Mouse (Mus musculus): ENCODE results near the gene Osgep. TPM values are rescaled to one million over a fixed set of nuclear protein-coding genes. Genes with fewer than 3 reads are reported as not detected.

The Osgep gene
- polyA plus RNA-seq, 1 experiment from 2014 or later, result 111 TPM

DNA sequence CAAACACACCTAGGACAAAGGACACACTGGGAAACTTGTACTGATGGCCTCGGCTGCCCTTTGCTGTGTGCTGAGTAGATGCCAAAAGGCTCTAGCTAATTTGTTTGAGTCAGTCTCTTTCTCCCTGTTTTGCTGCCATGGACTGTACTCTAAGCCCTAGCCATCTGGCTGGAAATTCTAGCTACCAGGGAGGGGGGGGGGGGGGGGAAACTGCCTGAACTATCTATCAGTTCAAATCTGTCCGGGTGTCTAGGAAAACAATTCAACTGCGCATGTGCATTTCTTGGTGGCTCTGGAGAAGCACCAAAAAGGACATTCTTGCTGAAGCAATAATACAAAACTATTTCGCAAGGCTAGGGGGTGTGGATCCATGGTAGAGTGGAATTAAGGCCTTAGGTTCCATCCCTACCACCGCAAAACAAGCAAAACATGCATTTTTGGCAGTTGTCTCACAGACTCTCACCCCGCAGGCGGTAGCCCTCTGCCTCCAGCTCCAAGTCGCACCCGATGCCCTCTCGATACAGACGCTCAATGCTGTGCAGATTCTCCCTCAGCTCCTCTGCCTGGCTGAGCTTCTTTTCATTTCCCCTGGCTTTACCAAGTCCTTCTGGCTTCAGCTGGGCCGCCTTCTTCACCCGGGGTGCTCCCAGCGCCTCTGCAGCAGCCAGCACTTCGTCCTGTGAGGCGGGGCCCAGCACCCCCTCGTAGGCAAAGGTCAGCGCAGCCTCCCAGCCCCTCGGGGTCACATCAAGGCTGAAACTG lies 28.5 kb downstream of the Osgep start:
- Histone ChIP-seq H3K4me3 (ENCODE audit: low read length) (peak overlapping the region; percentile 55), H3K4me1 (ENCODE audit: control insufficient read depth, insufficient read depth, low read depth, low read length) (peaks cover 6% of the 10 kb centered on the region; the same call in 1 of the 2 replicates), H3K9ac (ENCODE audit: low read depth, low read length) (peak overlapping the region; percentile 76), H3K27ac (ENCODE audit: low read depth, low read length) (peak overlapping the region; percentile 26), H3K9me3 (ENCODE audit: control insufficient read depth, low read length) (no peaks in the 10 kb centered on the region), H3K36me3 (ENCODE audit: control insufficient read depth, insufficient read depth, low read length) (no peaks in the 10 kb centered on the region), H3K27me3 (replicated peaks; ENCODE audit: control insufficient read depth, insufficient read depth, low read length) (no peaks in the 10 kb centered on the region), H3K4me2 (ENCODE audit: low read length) (peak overlapping the region; percentile 95)
- WGBS, result 14% methylated on average over 19 of the region's 19 CpGs
- ATAC-seq, result peak; percentile 70

DNA sequence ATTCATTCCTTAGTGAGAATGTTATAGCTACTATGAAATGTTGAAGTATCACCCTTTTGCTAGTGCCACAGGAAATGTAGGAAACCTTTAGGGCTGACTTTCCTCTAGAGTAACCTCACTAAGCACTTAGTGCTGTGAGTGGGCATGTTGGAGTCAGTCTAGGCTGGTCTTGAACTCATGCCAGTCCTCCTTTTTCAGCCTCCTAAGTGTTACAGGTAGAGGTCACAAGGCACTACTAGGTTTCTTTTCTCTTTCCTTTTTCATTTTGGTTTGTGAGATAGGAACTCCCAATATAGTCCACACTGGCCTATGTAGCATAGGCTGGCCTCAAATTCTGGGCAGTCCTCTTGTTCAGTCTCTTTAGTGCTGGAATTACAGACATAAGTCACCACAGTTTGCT lies 29.3 kb downstream of the Osgep start:
- H3K9me3 ChIP-seq (ENCODE audit: control insufficient read depth, low read length), result no peaks in the 10 kb centered on the region
- H3K36me3 ChIP-seq (ENCODE audit: control insufficient read depth, insufficient read depth, low read length), result no peaks in the 10 kb centered on the region
- no peak overlapping the region for H3K9ac ChIP-seq (ENCODE audit: low read depth, low read length)
- H3K4me3 ChIP-seq (ENCODE audit: low read length), result no peak overlapping the region
- ATAC-seq, result no peak
- H3K27me3 ChIP-seq (replicated peaks; ENCODE audit: control insufficient read depth, insufficient read depth, low read length), result no peaks in the 10 kb centered on the region
- H3K27ac ChIP-seq (ENCODE audit: low read depth, low read length), result no peak overlapping the region; the same call in 1 of the 2 replicates
- H3K4me2 ChIP-seq (ENCODE audit: low read length), result no peak overlapping the region
- H3K4me1 ChIP-seq (ENCODE audit: control insufficient read depth, insufficient read depth, low read depth, low read length), result peaks cover 6% of the 10 kb centered on the region; the same call in 1 of the 2 replicates

DNA sequence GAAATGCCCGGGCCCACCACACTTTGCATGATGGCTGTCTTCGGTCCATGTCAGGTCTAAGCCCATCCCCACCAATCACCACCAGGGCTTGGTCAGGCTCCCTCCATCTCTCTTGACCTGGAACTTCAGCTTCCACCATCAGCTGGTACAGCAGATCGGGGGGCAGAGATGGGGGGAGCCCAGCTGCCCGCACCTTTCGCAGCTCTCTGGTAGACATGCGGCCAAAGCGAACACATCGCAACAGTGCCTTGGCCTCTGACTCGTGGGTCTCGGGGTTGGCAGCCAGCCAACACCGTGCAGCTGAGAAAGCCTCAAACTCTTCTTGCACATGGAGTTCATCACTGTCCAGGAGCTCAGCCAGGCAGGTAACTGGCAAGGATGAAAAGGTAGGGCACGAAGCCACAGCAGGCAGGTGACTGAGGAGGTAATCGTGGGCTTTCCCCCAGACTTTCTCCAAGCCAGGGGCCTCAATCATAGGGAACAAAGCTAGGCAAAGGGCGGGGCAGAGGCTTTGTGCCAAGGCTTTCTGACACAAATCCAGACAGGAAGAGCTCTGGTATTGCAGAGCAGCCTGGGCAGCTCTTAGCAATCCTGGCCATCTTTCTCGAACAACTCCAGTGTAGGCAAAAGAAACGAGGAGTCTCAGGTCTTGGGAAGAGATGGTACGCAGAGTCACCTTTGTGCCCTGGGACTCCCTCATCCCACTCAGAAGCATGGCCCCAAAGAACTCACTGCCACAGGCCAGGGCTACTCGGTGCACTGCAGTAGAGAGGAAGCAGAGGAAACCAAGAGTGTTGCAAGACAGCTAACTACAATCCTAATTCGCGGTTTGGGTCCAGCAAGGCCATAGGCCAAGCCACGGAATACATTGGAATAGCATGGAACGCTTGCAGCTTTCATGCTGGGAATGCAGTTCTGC lies 31.9 kb downstream of the Osgep start:
- Histone ChIP-seq H3K27me3 (replicated peaks; ENCODE audit: control insufficient read depth, insufficient read depth, low read length) (no peaks in the 10 kb centered on the region), H3K9me3 (ENCODE audit: control insufficient read depth, low read length) (no peaks in the 10 kb centered on the region), H3K27ac (ENCODE audit: low read depth, low read length) (no peak overlapping the region), H3K9ac (ENCODE audit: low read depth, low read length) (no peak overlapping the region), H3K4me1 (ENCODE audit: control insufficient read depth, insufficient read depth, low read depth, low read length) (peaks cover 6% of the 10 kb centered on the region; the same call in 1 of the 2 replicates), H3K36me3 (ENCODE audit: control insufficient read depth, insufficient read depth, low read length) (no peaks in the 10 kb centered on the region), H3K4me3 (ENCODE audit: low read length) (no peak overlapping the region), H3K4me2 (ENCODE audit: low read length) (no peak overlapping the region)
- 86% methylated on average over 22 of the region's 22 CpGs for WGBS
- no peak for ATAC-seq

DNA sequence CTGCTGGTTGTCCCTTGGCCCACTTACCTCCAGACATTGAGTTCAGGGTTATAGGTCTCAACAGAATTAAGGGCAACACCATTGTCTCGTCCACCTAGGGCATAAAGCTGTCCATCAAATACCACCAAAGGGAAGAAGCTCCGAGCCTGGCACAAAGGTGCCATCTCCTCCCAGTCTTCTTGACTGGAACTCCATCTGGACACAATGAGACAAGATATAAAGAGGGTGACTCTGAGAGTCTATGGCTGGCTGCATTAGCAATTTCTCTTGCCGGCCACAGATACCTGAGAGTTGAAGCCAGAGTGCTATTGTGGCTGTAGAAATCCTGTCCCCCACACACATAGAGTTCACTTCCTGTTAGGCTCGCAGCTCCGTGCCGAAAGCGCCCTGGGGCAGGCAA lies 32.6 kb downstream of the Osgep start:
- H3K4me1 ChIP-seq (ENCODE audit: control insufficient read depth, insufficient read depth, low read depth, low read length), result peaks cover 6% of the 10 kb centered on the region; the same call in 1 of the 2 replicates
- no peaks in the 10 kb centered on the region for H3K36me3 ChIP-seq (ENCODE audit: control insufficient read depth, insufficient read depth, low read length)
- no peaks in the 10 kb centered on the region for H3K9me3 ChIP-seq (ENCODE audit: control insufficient read depth, low read length)
- H3K27me3 ChIP-seq (replicated peaks; ENCODE audit: control insufficient read depth, insufficient read depth, low read length), result no peaks in the 10 kb centered on the region
- ATAC-seq, result no peak
- no peak overlapping the region for H3K4me3 ChIP-seq (ENCODE audit: low read length)
- no peak overlapping the region for H3K27ac ChIP-seq (ENCODE audit: low read depth, low read length)
- H3K9ac ChIP-seq (ENCODE audit: low read depth, low read length), result no peak overlapping the region
- 92% methylated on average over 7 of the region's 7 CpGs for WGBS
- no peak overlapping the region for H3K4me2 ChIP-seq (ENCODE audit: low read length)

DNA sequence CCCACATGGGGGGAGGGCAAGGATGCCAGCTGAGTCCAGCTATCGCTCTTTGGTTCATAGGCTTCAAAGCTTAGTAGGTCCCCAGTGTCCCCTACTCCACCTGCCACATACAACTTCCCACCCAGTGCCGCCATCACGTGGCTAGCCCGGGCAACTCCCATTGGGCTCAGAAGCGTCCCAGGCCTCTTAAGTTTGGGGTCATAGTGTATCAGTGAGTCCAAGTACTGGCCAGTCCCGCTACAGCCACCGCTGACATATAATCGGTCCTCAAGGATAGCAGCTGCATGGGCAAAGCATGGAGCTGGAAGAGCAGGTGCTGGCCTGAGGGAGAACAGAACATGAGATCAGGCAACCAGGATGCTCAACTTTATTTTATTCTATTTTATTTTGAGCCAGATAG lies 33.1 kb downstream of the Osgep start:
- H3K36me3 ChIP-seq (ENCODE audit: control insufficient read depth, insufficient read depth, low read length), result no peaks in the 10 kb centered on the region
- no peak overlapping the region for H3K4me3 ChIP-seq (ENCODE audit: low read length)
- WGBS, result 95% methylated on average over 8 of the region's 8 CpGs
- no peak overlapping the region for H3K4me2 ChIP-seq (ENCODE audit: low read length)
- no peak overlapping the region for H3K27ac ChIP-seq (ENCODE audit: low read depth, low read length)
- peaks cover 5% of the 10 kb centered on the region; the same call in 1 of the 2 replicates for H3K4me1 ChIP-seq (ENCODE audit: control insufficient read depth, insufficient read depth, low read depth, low read length)
- H3K9me3 ChIP-seq (ENCODE audit: control insufficient read depth, low read length), result no peaks in the 10 kb centered on the region
- no peak overlapping the region for H3K9ac ChIP-seq (ENCODE audit: low read depth, low read length)
- no peaks in the 10 kb centered on the region for H3K27me3 ChIP-seq (replicated peaks; ENCODE audit: control insufficient read depth, insufficient read depth, low read length)
- no peak for ATAC-seq

DNA sequence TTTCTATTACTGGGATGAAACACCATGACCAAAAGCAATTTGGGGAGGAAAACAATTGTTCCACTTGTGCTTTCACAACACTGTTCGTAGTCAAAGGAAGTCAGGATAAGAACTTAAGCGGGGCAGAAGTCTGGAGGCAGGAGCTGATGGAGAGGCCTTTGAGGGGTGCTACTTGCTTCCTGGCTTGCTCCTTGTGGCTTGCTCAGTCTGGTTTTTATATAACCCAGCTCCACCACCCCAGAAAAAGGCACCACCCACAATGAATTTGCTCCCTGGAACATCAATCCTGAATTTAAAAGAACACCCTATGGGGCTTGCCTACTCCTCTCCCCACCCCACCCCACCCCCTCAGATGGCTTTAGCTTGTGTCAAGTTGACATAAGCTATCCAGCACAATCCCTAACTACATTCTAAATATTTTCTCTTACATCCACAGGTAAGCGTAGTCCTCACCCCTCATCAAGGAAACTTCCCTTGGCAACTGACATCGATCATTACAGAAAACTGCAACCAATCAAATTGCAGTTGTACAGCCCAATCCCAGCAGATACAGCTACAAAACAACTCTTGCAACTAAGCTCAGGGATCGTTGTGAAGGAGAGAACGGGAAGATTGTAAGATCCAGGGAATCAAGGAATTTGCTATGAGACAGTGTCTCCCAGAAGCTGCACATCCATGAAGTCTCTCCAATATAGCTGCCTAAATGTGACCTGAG lies 48.3 kb downstream of the Osgep start:
- Histone ChIP-seq H3K27me3 (replicated peaks; ENCODE audit: control insufficient read depth, insufficient read depth, low read length) (no peaks in the 10 kb centered on the region), H3K4me3 (ENCODE audit: low read length) (no peak overlapping the region), H3K4me2 (ENCODE audit: low read length) (no peak overlapping the region), H3K27ac (ENCODE audit: low read depth, low read length) (no peak overlapping the region), H3K9ac (ENCODE audit: low read depth, low read length) (no peak overlapping the region), H3K9me3 (ENCODE audit: control insufficient read depth, low read length) (no peaks in the 10 kb centered on the region), H3K4me1 (ENCODE audit: control insufficient read depth, insufficient read depth, low read depth, low read length) (no peaks in the 10 kb centered on the region), H3K36me3 (ENCODE audit: control insufficient read depth, insufficient read depth, low read length) (no peaks in the 10 kb centered on the region)
- WGBS, result 91% methylated on average over 6 of the region's 6 CpGs
- no peak for ATAC-seq

DNA sequence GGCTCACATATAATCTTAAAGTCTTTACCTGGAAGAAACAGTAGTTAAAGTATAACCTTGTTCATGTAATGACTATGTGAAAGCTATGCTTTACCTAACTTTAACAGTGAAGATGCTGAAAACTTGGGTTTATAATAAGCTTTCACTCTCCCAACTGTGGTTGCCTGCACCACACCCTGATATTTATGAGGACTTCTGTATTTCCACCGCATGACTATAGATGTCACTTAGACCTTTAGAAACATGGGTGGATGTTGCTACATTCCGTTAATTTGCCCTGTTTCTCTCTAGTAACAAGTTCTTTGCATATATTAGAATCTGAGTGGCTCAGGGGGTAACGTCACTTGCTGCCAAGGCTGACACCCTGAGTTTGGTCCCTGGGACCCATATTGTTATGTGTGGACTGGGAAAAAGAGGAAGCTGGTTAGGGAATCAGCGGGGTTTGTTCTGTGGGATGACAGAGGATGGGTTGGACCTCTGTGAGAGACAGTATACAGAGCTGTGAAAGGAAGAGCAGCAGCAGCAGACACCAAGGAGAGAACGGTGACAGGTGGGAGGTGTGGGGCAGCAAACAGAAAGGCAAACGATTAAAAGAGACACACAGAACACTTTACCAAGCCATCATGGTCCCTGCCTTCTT lies 49.0 kb downstream of the Osgep start:
- no peaks in the 10 kb centered on the region for H3K36me3 ChIP-seq (ENCODE audit: control insufficient read depth, insufficient read depth, low read length)
- H3K27ac ChIP-seq (ENCODE audit: low read depth, low read length), result no peak overlapping the region
- WGBS, result 87% methylated on average over 6 of the region's 6 CpGs
- no peak overlapping the region for H3K9ac ChIP-seq (ENCODE audit: low read depth, low read length)
- H3K4me2 ChIP-seq (ENCODE audit: low read length), result no peak overlapping the region
- no peak overlapping the region for H3K4me3 ChIP-seq (ENCODE audit: low read length)
- H3K27me3 ChIP-seq (replicated peaks; ENCODE audit: control insufficient read depth, insufficient read depth, low read length), result no peaks in the 10 kb centered on the region
- ATAC-seq, result no peak
- no peaks in the 10 kb centered on the region for H3K9me3 ChIP-seq (ENCODE audit: control insufficient read depth, low read length)
- H3K4me1 ChIP-seq (ENCODE audit: control insufficient read depth, insufficient read depth, low read depth, low read length), result no peaks in the 10 kb centered on the region

DNA sequence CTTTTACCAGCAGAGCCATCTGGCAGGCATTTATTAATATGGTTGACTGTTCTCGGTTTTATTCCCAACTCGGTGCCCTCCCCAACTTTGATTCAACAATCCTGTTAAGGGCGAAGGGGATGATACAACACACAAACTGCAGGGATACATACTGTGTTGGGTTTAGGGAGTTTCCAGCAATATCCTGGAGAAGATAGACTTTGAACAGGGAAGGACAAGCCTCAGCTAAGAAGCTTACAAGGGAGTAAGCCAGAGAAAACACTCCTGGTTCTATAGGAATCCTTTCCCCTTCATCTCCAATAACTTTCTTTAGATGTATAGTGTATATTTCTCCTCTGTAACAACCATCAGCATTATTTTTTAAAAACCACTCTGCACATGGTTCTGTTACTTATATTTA lies 49.5 kb downstream of the Osgep start:
- 84% methylated on average over 3 of the region's 3 CpGs for WGBS
- Histone ChIP-seq H3K9ac (ENCODE audit: low read depth, low read length) (no peak overlapping the region), H3K9me3 (ENCODE audit: control insufficient read depth, low read length) (no peaks in the 10 kb centered on the region), H3K36me3 (ENCODE audit: control insufficient read depth, insufficient read depth, low read length) (no peaks in the 10 kb centered on the region), H3K27me3 (replicated peaks; ENCODE audit: control insufficient read depth, insufficient read depth, low read length) (no peaks in the 10 kb centered on the region), H3K4me3 (ENCODE audit: low read length) (no peak overlapping the region), H3K4me1 (ENCODE audit: control insufficient read depth, insufficient read depth, low read depth, low read length) (no peaks in the 10 kb centered on the region), H3K27ac (ENCODE audit: low read depth, low read length) (no peak overlapping the region), H3K4me2 (ENCODE audit: low read length) (no peak overlapping the region)
- ATAC-seq, result no peak

Measured in hindbrain, embryonic 16.5 days (tissue).